Mouse (Mus musculus) lung, adult 2 months (tissue): ENCODE measurements around the gene Akr1b7.

Source experiments
- CTCF ChIP-seq: fragments of 200-500 bp; IDR thresholded peaks from 2 replicates; pipeline ENCODE4 v1.5.1; 2011; ENCODE audit warnings: mild to moderate bottlenecking, low read length, control low read depth; ENCODE audit not compliant: insufficient read depth
- POLR2A ChIP-seq: fragments of 200-500 bp; IDR thresholded peaks from 2 replicates; pipeline ENCODE4 v1.6.1; 2011; ENCODE audit warnings: low read depth, mild to moderate bottlenecking, control low read depth, low read length, borderline replicate concordance; ENCODE audit errors: extremely low read depth

DNA sequence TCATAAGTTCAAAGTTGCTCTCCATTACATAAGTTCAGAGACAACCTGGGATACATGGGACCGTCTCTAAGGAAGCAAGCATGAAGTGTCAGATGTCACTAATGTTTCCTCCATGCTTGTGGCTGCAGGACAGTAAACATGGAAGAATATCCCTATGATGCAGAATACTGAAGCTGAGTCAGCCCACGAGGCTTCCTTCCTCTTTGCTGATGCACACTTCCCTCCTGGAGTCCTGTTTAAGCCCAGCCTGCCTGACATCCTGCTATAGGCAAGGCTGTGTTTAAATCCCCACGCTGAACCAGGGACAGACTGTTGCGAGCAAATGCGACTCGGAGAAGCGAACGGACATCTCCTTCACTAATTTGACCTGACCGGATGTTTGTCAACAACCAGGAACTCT, 44.1 kb upstream of the Akr1b7 start:
- TF ChIP-seq CTCF: no peak
- no peak for TF ChIP-seq POLR2A
